In genomic region chr15:101974083-101974845, GRCm38 (mm10) we compare ENCODE assay signal across 11 mouse cellular contexts. TPM values are rescaled to one million over a fixed set of nuclear protein-coding genes. Genes with fewer than 3 reads are reported as not detected.
DNase-seq lines count a peak whose midpoint lies in the region; ATAC-seq and TF ChIP-seq lines count a peak whose summit lies in the region.
"Had no signal": no experiment of that assay in that cellular context is flagged by ENCODE, and none has a peak within 500 bp of the region (broad histone marks: within the 10 kb centered on the region; RNA-seq: fewer than 3 reads in every experiment).

No protein-coding gene starts in this region.

- peaks cover 37% of the 10 kb centered on the region for H3K4me1 ChIP-seq in kidney, embryonic 16.5 days (ENCODE audit: insufficient read depth, low read length)
- peaks cover 38% of the 10 kb centered on the region for H3K4me1 ChIP-seq in embryonic facial prominence, embryonic 10.5 days
- peaks cover 47% of the 10 kb centered on the region for H3K4me1 ChIP-seq in liver, postnatal 0 days (ENCODE audit: insufficient read depth)

- no peaks in the 10 kb centered on the region for H3K9me3 ChIP-seq in kidney, embryonic 16.5 days (ENCODE audit: low read length)
- no peaks in the 10 kb centered on the region for H3K9me3 ChIP-seq in embryonic facial prominence, embryonic 10.5 days
- no peaks in the 10 kb centered on the region for H3K9me3 ChIP-seq in liver, postnatal 0 days (ENCODE audit: low read length)
- H3K9me3 ChIP-seq: midbrain, embryonic 12.5 days had no signal

- no peak overlapping the region for H3K4me2 ChIP-seq in kidney, embryonic 16.5 days (replicated peaks; ENCODE audit: low read depth, low read length)
- 0 out of 2 replicates have a peak overlapping the region, but pooled peaks have one; percentile 39 for H3K4me2 ChIP-seq in liver, postnatal 0 days (ENCODE audit: low read depth, low read length)

- H3K27ac ChIP-seq in kidney, embryonic 16.5 days (ENCODE audit: low read length), result no peak overlapping the region
- peak overlapping the region; percentile 27; the same call in 1 of the 2 replicates for H3K27ac ChIP-seq in embryonic facial prominence, embryonic 10.5 days (replicated peaks)
- H3K27ac ChIP-seq in gastrocnemius, adult 2 months, result peak overlapping the region; percentile 96
- peak overlapping the region; percentile 85; the same call in 1 of the 2 replicates for H3K27ac ChIP-seq in liver, postnatal 0 days (ENCODE audit: low read depth)
- H3K27ac ChIP-seq: midbrain, embryonic 12.5 days had no signal

- intact Hi-C loops in gastrocnemius, adult 2 months (cut with DNase I), result loop anchor here (2.0 to 10.0 kb wide), 2 partner anchors 635 to 749 kb away; partner anchors contain the start of gene Grasp

- ATAC-seq in kidney, embryonic 16.5 days (ENCODE audit: low FRiP score, low TSS enrichment), result no peak
- no peak for ATAC-seq in liver, postnatal 0 days

- TF ChIP-seq EP300 in liver, postnatal 0 days (IDR thresholded peaks at IDR 0.05; ENCODE audit: low read depth), result no peak

- H3K4me3 ChIP-seq in kidney, embryonic 16.5 days (ENCODE audit: low read length), result no peak overlapping the region
- H3K4me3 ChIP-seq in embryonic facial prominence, embryonic 10.5 days, result no peak overlapping the region
- H3K4me3 ChIP-seq in gastrocnemius, adult 2 months, result no peak overlapping the region
- H3K4me3 ChIP-seq in liver, postnatal 0 days (ENCODE audit: low read depth, low read length), result no peak overlapping the region
- H3K4me3 ChIP-seq: midbrain, embryonic 12.5 days had no signal

- 0 out of 2 replicates have a peak overlapping the region, but pooled peaks have one; percentile 1 for H3K9ac ChIP-seq in kidney, embryonic 16.5 days (replicated peaks; ENCODE audit: low read length)
- H3K9ac ChIP-seq in liver, postnatal 0 days (replicated peaks), result no peak overlapping the region

- WGBS in kidney, embryonic 16.5 days, result 53% methylated on average over 16 of the region's 16 CpGs
- 65% methylated on average over 16 of the region's 16 CpGs for WGBS in embryonic facial prominence, embryonic 10.5 days
- 62% methylated on average over 15 of the region's 16 CpGs for WGBS in liver, postnatal 0 days (ENCODE audit: insufficient replicate concordance)

- no peaks in the 10 kb centered on the region for H3K36me3 ChIP-seq in kidney, embryonic 16.5 days (ENCODE audit: insufficient read depth, low read length)
- no peaks in the 10 kb centered on the region for H3K36me3 ChIP-seq in embryonic facial prominence, embryonic 10.5 days (replicated peaks)
- H3K36me3 ChIP-seq in liver, postnatal 0 days (replicated peaks; ENCODE audit: insufficient read depth, low read length), result no peaks in the 10 kb centered on the region
- H3K36me3 ChIP-seq: midbrain, embryonic 12.5 days had no signal

- no peak for DNase-seq in kidney, adult 11 months
- no peak for DNase-seq in embryonic facial prominence, embryonic 10.5 days (ENCODE audit: low spot score)
- peak; percentile 59 for DNase-seq in gastrocnemius, adult 2 months
- DNase-seq in liver, postnatal 0 days, result peak; percentile 33
- no peak for DNase-seq in right cerebral cortex, postnatal 14 days
- DNase-seq in cerebellum, adult 18-20 months, result no peak
- DNase-seq in thymus, postnatal 36 days, result no peak

- H3K27me3 ChIP-seq in kidney, embryonic 16.5 days (ENCODE audit: insufficient read depth, low read length), result no peaks in the 10 kb centered on the region
- H3K27me3 ChIP-seq in embryonic facial prominence, embryonic 10.5 days (replicated peaks; ENCODE audit: low read depth, poor library complexity, severe bottlenecking), result peaks cover 55% of the 10 kb centered on the region
- H3K27me3 ChIP-seq in liver, postnatal 0 days (ENCODE audit: insufficient read depth, low read length), result peaks cover 7% of the 10 kb centered on the region; the same call in 1 of the 2 replicates

- no peak for TF ChIP-seq CTCF in gastrocnemius, adult 2 months (IDR thresholded peaks at IDR 0.05)
- no peak for TF ChIP-seq CTCF in liver, postnatal 0 days (IDR thresholded peaks at IDR 0.05; ENCODE audit: low read depth)

RNA-seq across cellular contexts. Expression of gene Krt78, which starts 20.2 kb away (rescaled TPM):
- polyA plus RNA-seq in kidney, embryonic 16.5 days (2015; fragmentation: Nextera tagmentation; extraction: Ambion mirVana), result 0.06 and 0.16 TPM in 2 replicates
- polyA plus RNA-seq in embryonic facial prominence, embryonic 10.5 days (2016; fragmentation: Nextera tagmentation; extraction: Ambion mirVana), result not detected in 2 replicates
- total RNA-seq in gastrocnemius, adult 2 months (2021), result not detected
- not detected in 2 replicates for polyA plus RNA-seq in liver, postnatal 0 days (2015; fragmentation: Nextera tagmentation; extraction: Ambion mirVana)
- total RNA-seq: hematopoietic stem cell, adult 5-6 weeks; layer of hippocampus, postnatal 14 days had no signal
- polyA plus RNA-seq: midbrain, embryonic 12.5 days had no signal

RNA-seq across cellular contexts. Expression of gene Krt8, which starts 30.0 kb away (rescaled TPM):
- 267 and 282 TPM in 2 replicates for polyA plus RNA-seq in kidney, embryonic 16.5 days (2015; fragmentation: Nextera tagmentation; extraction: Ambion mirVana)
- polyA plus RNA-seq in embryonic facial prominence, embryonic 10.5 days (2016; fragmentation: Nextera tagmentation; extraction: Ambion mirVana), result 86.3 and 91.9 TPM in 2 replicates
- not detected for total RNA-seq in gastrocnemius, adult 2 months (2021)
- polyA plus RNA-seq in liver, postnatal 0 days (2015; fragmentation: Nextera tagmentation; extraction: Ambion mirVana), result 125 and 129 TPM in 2 replicates

RNA-seq across cellular contexts. Expression of gene Krt79, which starts 34.1 kb away (rescaled TPM):
- 0.41 and 0.42 TPM in 2 replicates for polyA plus RNA-seq in kidney, embryonic 16.5 days (2015; fragmentation: Nextera tagmentation; extraction: Ambion mirVana)
- polyA plus RNA-seq in embryonic facial prominence, embryonic 10.5 days (2016; fragmentation: Nextera tagmentation; extraction: Ambion mirVana), result 0.20 and 0.49 TPM in 2 replicates
- total RNA-seq in gastrocnemius, adult 2 months (2021), result not detected
- polyA plus RNA-seq in liver, postnatal 0 days (2015; fragmentation: Nextera tagmentation; extraction: Ambion mirVana), result not detected in 2 replicates
- total RNA-seq: hematopoietic stem cell, adult 5-6 weeks had no signal

RNA-seq across cellular contexts. Expression of gene Krt4, which starts 49.7 kb away (rescaled TPM):
- 0.42 and 0.82 TPM in 2 replicates for polyA plus RNA-seq in kidney, embryonic 16.5 days (2015; fragmentation: Nextera tagmentation; extraction: Ambion mirVana)
- polyA plus RNA-seq in embryonic facial prominence, embryonic 10.5 days (2016; fragmentation: Nextera tagmentation; extraction: Ambion mirVana), result not detected in 2 replicates
- total RNA-seq in gastrocnemius, adult 2 months (2021), result not detected
- polyA plus RNA-seq in liver, postnatal 0 days (2015; fragmentation: Nextera tagmentation; extraction: Ambion mirVana), result 0.08 TPM in 1 of 2 replicates, not detected in the other
- total RNA-seq: hematopoietic stem cell, adult 5-6 weeks; layer of hippocampus, postnatal 14 days had no signal
- polyA plus RNA-seq: midbrain, embryonic 12.5 days had no signal

RNA-seq across cellular contexts. Expression of gene Krt18, which starts 53.7 kb away (rescaled TPM):
- 216 and 223 TPM in 2 replicates for polyA plus RNA-seq in kidney, embryonic 16.5 days (2015; fragmentation: Nextera tagmentation; extraction: Ambion mirVana)
- polyA plus RNA-seq in embryonic facial prominence, embryonic 10.5 days (2016; fragmentation: Nextera tagmentation; extraction: Ambion mirVana), result 95.2 and 101 TPM in 2 replicates
- total RNA-seq in gastrocnemius, adult 2 months (2021), result under 1 TPM in 1 of 2 experiments, not detected in 1; 0.33 TPM
- polyA plus RNA-seq in liver, postnatal 0 days (2015; fragmentation: Nextera tagmentation; extraction: Ambion mirVana), result 234 and 261 TPM in 2 replicates

Comparison
In these comparisons a context has a peak if more than half of its experiments do, and no peak if none do; other contexts are left out.
1. DNase-seq: peak in gastrocnemius, adult 2 months (single experiment) and liver, postnatal 0 days (single experiment); none in kidney, adult 11 months (single experiment), embryonic facial prominence, embryonic 10.5 days (single experiment), right cerebral cortex, postnatal 14 days (single experiment), cerebellum, adult 18-20 months (0 of 2) and thymus, postnatal 36 days (0 of 2).